Mouse (Mus musculus): ENCODE measurements at regions not wholly inside any gene's neighbourhood (a gene's known extent, or its start where the extent isn't known, plus 50 kb on each side); places are given as distances from the start of the nearest gene placed in this dataset.

- DNase-seq (ENCODE audit: low read depth in 1 of 2, low spot score in 2 of 2), result no peak
These were observed 598.0 kb upstream of the Arid1b start for GRCm38 (mm10) chr17:4396119-4396518.

GRCm38 (mm10) chr17:4417686-4418085 lies 576.4 kb upstream of the Arid1b start:
- no peak for DNase-seq (ENCODE audit: low read depth in 1 of 2, low spot score in 2 of 2)

- DNase-seq (ENCODE audit: low read depth in 1 of 2, low spot score in 2 of 2), result no peak
These were observed 569.5 kb upstream of the Arid1b start for GRCm38 (mm10) chr17:4424451-4425168.

GRCm38 (mm10) chr17:4425342-4425741 lies 568.8 kb upstream of the Arid1b start:
- DNase-seq (ENCODE audit: low read depth in 1 of 2, low spot score in 2 of 2), result no peak

GRCm38 (mm10) chr17:4429036-4429435 lies 565.1 kb upstream of the Arid1b start:
- no peak for DNase-seq (ENCODE audit: low read depth in 1 of 2, low spot score in 2 of 2)

GRCm38 (mm10) chr17:4445606-4446005 lies 548.5 kb upstream of the Arid1b start:
- DNase-seq (ENCODE audit: low read depth in 1 of 2, low spot score in 2 of 2), result no peak

- no peak for DNase-seq (ENCODE audit: low read depth in 1 of 2, low spot score in 2 of 2)
These were observed 536.6 kb upstream of the Arid1b start for GRCm38 (mm10) chr17:4457491-4457890.

GRCm38 (mm10) chr17:4461541-4461940 lies 532.6 kb upstream of the Arid1b start:
- no peak for DNase-seq (ENCODE audit: low read depth in 1 of 2, low spot score in 2 of 2)

- DNase-seq (ENCODE audit: low read depth in 1 of 2, low spot score in 2 of 2), result no peak
These were observed 529.7 kb upstream of the Arid1b start for GRCm38 (mm10) chr17:4464286-4464880.

- DNase-seq (ENCODE audit: low read depth in 1 of 2, low spot score in 2 of 2), result no peak
These were observed 528.4 kb upstream of the Arid1b start for GRCm38 (mm10) chr17:4465741-4466140.

- no peak for DNase-seq (ENCODE audit: low read depth in 1 of 2, low spot score in 2 of 2)
These were observed 521.7 kb upstream of the Arid1b start for GRCm38 (mm10) chr17:4472412-4472811.

- no peak for DNase-seq (ENCODE audit: low read depth in 1 of 2, low spot score in 2 of 2)
These were observed 519.8 kb upstream of the Arid1b start for GRCm38 (mm10) chr17:4474350-4474749.

- DNase-seq (ENCODE audit: low read depth in 1 of 2, low spot score in 2 of 2), result no peak
These were observed 518.5 kb upstream of the Arid1b start for GRCm38 (mm10) chr17:4475665-4476064.

- no peak for DNase-seq (ENCODE audit: low read depth in 1 of 2, low spot score in 2 of 2)
These were observed 499.7 kb upstream of the Arid1b start for GRCm38 (mm10) chr17:4494392-4494791.

- DNase-seq (ENCODE audit: low read depth in 1 of 2, low spot score in 2 of 2), result no peak
These were observed 493.6 kb upstream of the Arid1b start for GRCm38 (mm10) chr17:4500504-4500903.

GRCm38 (mm10) chr17:4501029-4501428 lies 493.1 kb upstream of the Arid1b start:
- no peak for DNase-seq (ENCODE audit: low read depth in 1 of 2, low spot score in 2 of 2)

- no peak for DNase-seq (ENCODE audit: low read depth in 1 of 2, low spot score in 2 of 2)
These were observed 489.2 kb upstream of the Arid1b start for GRCm38 (mm10) chr17:4504951-4505350.

GRCm38 (mm10) chr17:4509506-4509905 lies 484.6 kb upstream of the Arid1b start:
- DNase-seq (ENCODE audit: low read depth in 1 of 2, low spot score in 2 of 2), result no peak

GRCm38 (mm10) chr17:4516141-4516540 lies 478.0 kb upstream of the Arid1b start:
- DNase-seq (ENCODE audit: low read depth in 1 of 2, low spot score in 2 of 2), result no peak

GRCm38 (mm10) chr17:4516846-4517245 lies 477.3 kb upstream of the Arid1b start:
- DNase-seq (ENCODE audit: low read depth in 1 of 2, low spot score in 2 of 2), result no peak

GRCm38 (mm10) chr17:4521031-4521430 lies 473.1 kb upstream of the Arid1b start:
- no peak for DNase-seq (ENCODE audit: low read depth in 1 of 2, low spot score in 2 of 2)

- no peak for DNase-seq (ENCODE audit: low read depth in 1 of 2, low spot score in 2 of 2)
These were observed 467.7 kb upstream of the Arid1b start for GRCm38 (mm10) chr17:4526466-4526865.

GRCm38 (mm10) chr17:4532126-4532525 lies 462.0 kb upstream of the Arid1b start:
- no peak for DNase-seq (ENCODE audit: low read depth in 1 of 2, low spot score in 2 of 2)

Data from monocyte, adult 2 months (primary cell).